Mouse (Mus musculus): ENCODE data around the gene Rpl10.

DNA sequence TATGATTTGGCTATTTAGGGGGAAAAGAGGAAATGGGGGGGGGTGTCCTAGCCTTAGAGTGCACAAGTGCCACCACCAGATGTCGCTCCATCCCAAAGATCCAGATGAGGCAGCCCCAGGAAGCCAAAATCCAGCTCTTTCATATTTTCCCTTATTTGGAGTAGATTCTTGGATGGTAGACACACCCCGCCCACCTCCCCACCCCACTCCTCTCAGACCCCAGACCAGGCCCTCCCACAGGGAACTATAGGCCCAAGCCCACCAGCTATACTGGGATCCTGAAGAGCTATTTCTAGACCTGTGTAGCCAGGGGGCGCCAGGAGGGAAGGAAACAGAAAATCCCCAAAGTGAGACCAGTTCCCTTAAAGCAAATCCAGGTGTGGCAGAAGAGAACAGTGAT is 22.0 kb upstream of the Rpl10 start:
- TF ChIP-seq CTCF (IDR thresholded peaks at IDR 0.05; ENCODE audit: control insufficient read depth, insufficient read depth, insufficient replicate concordance, low read depth, low read length) (no peak), POLR2A (IDR thresholded peaks at IDR 0.05; ENCODE audit: control insufficient read depth, low read depth, low read length) (no peak)
